Mouse (Mus musculus): ENCODE measurements around the gene Etnk1. TPM values are rescaled to one million over a fixed set of nuclear protein-coding genes. Genes with fewer than 3 reads are reported as not detected.

The Etnk1 gene
- 71.5 and 71.6 TPM in 2 replicates for polyA plus RNA-seq (2012; rRNA removed)

DNA sequence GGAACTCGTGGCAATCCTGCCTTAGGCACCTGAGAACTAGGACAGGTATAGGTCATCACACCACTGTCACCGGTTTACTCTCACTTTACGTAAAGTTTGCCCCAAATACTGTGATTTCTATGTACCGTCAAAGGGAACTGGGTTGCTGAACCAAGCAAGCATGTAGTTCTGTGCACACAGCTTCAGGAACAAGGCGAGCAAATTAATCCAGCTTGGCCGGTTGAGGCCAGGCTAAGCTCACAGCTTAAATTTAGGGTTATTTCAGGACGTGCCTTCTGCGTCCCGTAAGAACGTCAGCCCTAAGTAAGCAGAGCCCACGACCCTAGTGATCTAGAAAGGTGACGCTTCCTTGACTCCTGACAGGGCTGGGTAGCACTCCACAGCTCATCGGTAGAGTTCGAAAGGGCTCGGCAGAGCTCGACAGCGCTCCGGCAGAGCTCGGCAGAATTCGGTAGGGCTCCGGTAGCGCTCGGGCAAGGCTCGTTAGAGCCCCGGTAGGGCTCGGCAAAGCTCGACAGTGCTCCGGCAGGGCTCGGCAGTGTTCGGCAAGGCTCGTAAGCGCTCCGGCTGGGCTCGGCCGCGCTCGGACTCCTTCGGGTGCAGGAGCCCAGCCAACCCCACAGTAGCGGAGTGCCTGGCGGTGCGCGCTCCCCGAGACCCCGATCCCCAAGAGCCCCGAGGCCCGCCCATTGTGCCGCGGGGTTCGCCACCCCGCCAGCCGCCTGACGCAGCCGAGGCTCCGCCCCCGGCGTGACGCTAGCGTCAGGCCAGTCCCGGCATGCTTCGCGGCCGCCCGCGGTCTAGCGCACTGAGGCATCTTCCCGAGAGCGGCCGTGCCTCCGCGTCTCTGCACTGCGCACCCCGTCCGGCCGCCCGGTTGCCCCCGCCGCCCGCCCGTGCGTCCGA lies at the start of gene Etnk1:
Etnk1 (plus strand) TSS at position 770 of the 906 bp plus-strand sequence.
- no peaks in the 10 kb centered on the region for H3K27me3 ChIP-seq (replicated peaks; ENCODE audit: control insufficient read depth, insufficient read depth, low read length)
- TF ChIP-seq CTCF (conservative IDR thresholded peaks at IDR 0.05; ENCODE audit: insufficient read depth, insufficient read length, low read depth, low read length) (no peak), POLR2A (IDR thresholded peaks at IDR 0.05; ENCODE audit: low read depth, low read length) (peak; percentile 90)
- H3K27ac ChIP-seq (ENCODE audit: insufficient read depth, low read depth, low read length), result peak within 1 kb of the TSS; percentile 91
- WGBS, result under 1% methylated on average over 81 of the region's 81 CpGs
- DNase-seq, result peak; percentile 97
- peaks cover 3% of the 10 kb centered on the region; the same call in 1 of the 2 replicates for H3K4me1 ChIP-seq (ENCODE audit: control insufficient read depth, insufficient read depth, low read length)
- no peaks in the 10 kb centered on the region for H3K36me3 ChIP-seq (ENCODE audit: control insufficient read depth, insufficient read depth, low read length)
- peak within 1 kb of the TSS; percentile 94 for H3K4me3 ChIP-seq (ENCODE audit: insufficient read depth, low read depth, low read length)

DNA sequence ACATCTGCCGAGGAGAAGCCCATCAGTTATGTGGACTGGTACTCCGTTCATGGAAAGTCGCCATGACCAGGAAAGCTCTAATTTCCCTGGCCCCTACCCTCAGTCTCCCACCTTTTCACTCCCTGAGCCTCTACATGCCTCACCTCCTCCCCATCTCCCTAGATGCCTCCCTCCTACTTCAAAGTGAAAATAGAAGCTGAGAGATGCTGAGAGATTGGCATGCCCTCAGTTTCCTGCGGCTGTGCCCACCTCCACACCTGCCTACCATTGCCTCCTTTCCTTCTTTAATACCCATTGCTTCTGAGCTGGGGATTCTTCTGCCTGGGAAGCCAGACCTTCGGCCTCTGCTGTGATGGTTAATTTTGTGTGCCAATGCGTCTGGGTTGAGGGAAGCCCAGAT lies 47.7 kb upstream of the Etnk1 start:
- no peaks in the 10 kb centered on the region for H3K36me3 ChIP-seq (ENCODE audit: control insufficient read depth, insufficient read depth, low read length)
- no peak overlapping the region for H3K4me3 ChIP-seq (ENCODE audit: insufficient read depth, low read depth, low read length)
- TF ChIP-seq CTCF (conservative IDR thresholded peaks at IDR 0.05; ENCODE audit: insufficient read depth, insufficient read length, low read depth, low read length) (no peak), POLR2A (IDR thresholded peaks at IDR 0.05; ENCODE audit: low read depth, low read length) (no peak)
- no peak for DNase-seq
- H3K27ac ChIP-seq (ENCODE audit: insufficient read depth, low read depth, low read length), result no peak overlapping the region
- 83% methylated on average over 6 of the region's 6 CpGs for WGBS
- H3K4me1 ChIP-seq (ENCODE audit: control insufficient read depth, insufficient read depth, low read length), result no peaks in the 10 kb centered on the region
- no peaks in the 10 kb centered on the region for H3K27me3 ChIP-seq (replicated peaks; ENCODE audit: control insufficient read depth, insufficient read depth, low read length)

DNA sequence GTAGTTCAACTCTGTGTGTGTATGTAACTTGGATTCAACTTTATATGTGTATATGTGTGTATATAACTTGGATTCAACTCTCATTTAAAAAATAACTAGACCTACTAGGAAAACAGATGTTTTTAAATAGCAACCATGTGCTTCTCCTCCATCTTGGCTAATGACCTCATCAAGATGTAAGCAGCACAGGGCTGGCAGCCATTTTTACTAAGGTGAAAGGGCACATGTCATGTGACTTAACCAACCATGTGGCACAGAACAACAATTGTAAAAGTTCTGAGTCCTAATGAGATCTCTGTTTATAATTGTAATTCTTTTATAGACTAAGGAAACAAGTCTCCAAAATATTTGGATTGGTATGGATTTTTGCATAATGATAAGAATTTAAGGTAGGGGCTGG lies 41.3 kb upstream of the Etnk1 start:
- Histone ChIP-seq H3K27me3 (replicated peaks; ENCODE audit: control insufficient read depth, insufficient read depth, low read length) (no peaks in the 10 kb centered on the region), H3K27ac (ENCODE audit: insufficient read depth, low read depth, low read length) (no peak overlapping the region), H3K4me3 (ENCODE audit: insufficient read depth, low read depth, low read length) (no peak overlapping the region), H3K36me3 (ENCODE audit: control insufficient read depth, insufficient read depth, low read length) (no peaks in the 10 kb centered on the region), H3K4me1 (ENCODE audit: control insufficient read depth, insufficient read depth, low read length) (no peaks in the 10 kb centered on the region)
- DNase-seq, result no peak
- TF ChIP-seq POLR2A (IDR thresholded peaks at IDR 0.05; ENCODE audit: low read depth, low read length) (no peak), CTCF (conservative IDR thresholded peaks at IDR 0.05; ENCODE audit: insufficient read depth, insufficient read length, low read depth, low read length) (no peak)

DNA sequence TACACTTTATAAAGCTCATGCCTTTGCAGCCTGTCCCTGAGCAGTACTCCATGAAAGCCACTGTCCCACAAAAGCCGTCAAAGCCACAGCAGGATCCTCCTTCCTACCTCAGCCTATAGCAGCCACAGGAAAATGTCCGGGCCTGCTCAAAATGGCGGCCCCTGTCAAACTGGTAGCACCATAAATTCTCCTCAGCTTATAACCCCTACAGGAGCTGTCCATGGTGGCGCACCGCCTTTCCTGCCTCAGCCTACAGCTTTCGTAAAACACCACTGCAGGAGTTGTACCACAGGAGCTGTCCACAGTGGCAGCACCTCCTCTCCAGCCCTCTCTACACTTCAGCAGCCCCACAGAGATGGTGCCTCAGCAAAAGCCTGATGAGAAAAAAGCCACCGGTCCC lies 37.6 kb upstream of the Etnk1 start:
- Histone ChIP-seq H3K36me3 (ENCODE audit: control insufficient read depth, insufficient read depth, low read length) (no peaks in the 10 kb centered on the region), H3K4me3 (ENCODE audit: insufficient read depth, low read depth, low read length) (no peak overlapping the region), H3K4me1 (ENCODE audit: control insufficient read depth, insufficient read depth, low read length) (no peaks in the 10 kb centered on the region), H3K27ac (ENCODE audit: insufficient read depth, low read depth, low read length) (no peak overlapping the region), H3K27me3 (replicated peaks; ENCODE audit: control insufficient read depth, insufficient read depth, low read length) (no peaks in the 10 kb centered on the region)
- TF ChIP-seq CTCF (conservative IDR thresholded peaks at IDR 0.05; ENCODE audit: insufficient read depth, insufficient read length, low read depth, low read length) (no peak), POLR2A (IDR thresholded peaks at IDR 0.05; ENCODE audit: low read depth, low read length) (no peak)
- DNase-seq, result no peak
- WGBS, result 92% methylated on average over 7 of the region's 7 CpGs

DNA sequence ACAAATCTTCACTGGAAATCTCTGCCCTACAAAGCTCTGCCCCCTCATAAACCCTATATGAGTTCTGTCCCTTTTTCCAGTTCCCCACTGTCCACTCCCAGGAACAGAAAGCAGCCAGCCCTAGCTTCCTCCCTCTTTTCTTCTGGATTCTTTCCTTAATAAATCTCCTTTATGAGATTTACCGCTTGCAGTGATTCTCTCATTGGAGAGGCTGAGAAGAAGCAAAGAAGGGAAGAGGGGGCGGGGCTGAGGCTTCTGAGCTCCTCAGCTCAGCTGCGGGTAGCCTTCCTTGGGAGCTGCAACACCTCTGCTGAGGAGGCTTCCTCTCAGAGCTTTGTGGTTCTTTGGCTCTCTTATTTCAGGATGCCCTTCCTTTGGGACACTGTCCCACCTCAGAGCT lies 37.1 kb upstream of the Etnk1 start:
- WGBS, result 85% methylated on average over 3 of the region's 3 CpGs
- no peaks in the 10 kb centered on the region for H3K4me1 ChIP-seq (ENCODE audit: control insufficient read depth, insufficient read depth, low read length)
- no peak for DNase-seq

DNA sequence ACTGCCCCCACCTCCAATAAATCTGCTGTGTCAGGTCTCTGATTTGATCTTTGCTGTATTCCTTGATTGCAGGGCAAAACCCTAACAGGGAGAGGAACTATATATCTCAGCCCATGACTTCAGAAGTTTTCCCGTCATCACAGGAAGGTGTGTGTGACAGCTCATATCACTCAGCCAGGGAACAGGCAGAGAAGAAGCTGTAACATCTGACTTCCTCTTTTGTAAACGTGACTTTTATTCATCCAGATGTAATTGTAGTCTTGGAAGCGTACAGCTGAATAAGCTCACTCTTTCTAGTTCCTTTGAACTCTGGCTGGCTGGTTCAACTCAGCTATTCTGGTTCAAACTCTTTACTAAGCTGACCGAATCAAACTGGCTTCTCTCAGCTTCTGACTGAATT lies 36.6 kb upstream of the Etnk1 start:
- no peak for DNase-seq
- no peak overlapping the region for H3K4me3 ChIP-seq (ENCODE audit: insufficient read depth, low read depth, low read length)
- 74% methylated on average over 4 of the region's 4 CpGs for WGBS
- no peak overlapping the region for H3K27ac ChIP-seq (ENCODE audit: insufficient read depth, low read depth, low read length)
- no peaks in the 10 kb centered on the region for H3K4me1 ChIP-seq (ENCODE audit: control insufficient read depth, insufficient read depth, low read length)
- H3K27me3 ChIP-seq (replicated peaks; ENCODE audit: control insufficient read depth, insufficient read depth, low read length), result no peaks in the 10 kb centered on the region
- no peak for TF ChIP-seq CTCF (conservative IDR thresholded peaks at IDR 0.05; ENCODE audit: insufficient read depth, insufficient read length, low read depth, low read length)
- no peak for TF ChIP-seq POLR2A (IDR thresholded peaks at IDR 0.05; ENCODE audit: low read depth, low read length)
- H3K36me3 ChIP-seq (ENCODE audit: control insufficient read depth, insufficient read depth, low read length), result no peaks in the 10 kb centered on the region

More for the DNA sequence above, 37.1 kb upstream of the Etnk1 start:
- TF ChIP-seq POLR2A (IDR thresholded peaks at IDR 0.05; ENCODE audit: low read depth, low read length) (no peak), CTCF (conservative IDR thresholded peaks at IDR 0.05; ENCODE audit: insufficient read depth, insufficient read length, low read depth, low read length) (no peak)
- Histone ChIP-seq H3K27me3 (replicated peaks; ENCODE audit: control insufficient read depth, insufficient read depth, low read length) (no peaks in the 10 kb centered on the region), H3K27ac (ENCODE audit: insufficient read depth, low read depth, low read length) (no peak overlapping the region), H3K4me3 (ENCODE audit: insufficient read depth, low read depth, low read length) (no peak overlapping the region), H3K36me3 (ENCODE audit: control insufficient read depth, insufficient read depth, low read length) (no peaks in the 10 kb centered on the region)

DNA sequence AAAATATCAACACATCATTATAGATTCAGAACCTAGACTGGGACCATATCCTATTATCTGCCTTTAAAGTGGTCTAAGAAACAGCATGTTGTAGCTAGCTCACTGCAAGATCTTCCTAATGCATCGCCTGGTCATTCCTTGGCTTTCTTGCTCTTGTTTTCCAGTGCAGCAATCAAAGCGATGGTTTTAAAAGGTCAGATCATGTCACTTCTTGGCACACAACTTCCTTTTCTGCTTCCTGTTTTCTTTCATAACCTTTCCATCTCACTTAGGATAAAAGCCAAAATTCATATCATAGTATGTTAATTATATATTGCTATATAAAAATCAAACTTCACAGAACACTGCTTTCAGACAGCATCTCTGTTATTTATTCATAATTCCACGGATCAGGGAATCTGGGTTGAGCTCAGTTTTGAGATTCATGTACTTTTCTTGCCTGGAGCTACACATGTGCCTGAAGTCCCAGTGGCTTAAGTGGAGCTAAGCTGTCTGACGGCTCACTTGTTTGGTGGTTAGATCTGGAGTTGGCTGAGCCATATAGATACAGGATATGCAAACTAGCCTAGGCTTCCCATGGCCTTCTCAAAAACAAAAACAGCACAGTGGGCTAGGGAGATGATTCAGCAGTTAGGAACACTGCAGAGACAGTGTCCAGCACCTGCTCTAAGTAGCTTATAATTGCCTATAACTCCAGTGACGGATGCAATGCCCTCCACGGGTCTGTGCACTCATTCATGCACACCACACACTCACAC lies 34.9 kb upstream of the Etnk1 start:
- DNase-seq, result no peak
- TF ChIP-seq POLR2A (IDR thresholded peaks at IDR 0.05; ENCODE audit: low read depth, low read length) (no peak), CTCF (conservative IDR thresholded peaks at IDR 0.05; ENCODE audit: insufficient read depth, insufficient read length, low read depth, low read length) (no peak)
- Histone ChIP-seq H3K27me3 (replicated peaks; ENCODE audit: control insufficient read depth, insufficient read depth, low read length) (no peaks in the 10 kb centered on the region), H3K4me3 (ENCODE audit: insufficient read depth, low read depth, low read length) (no peak overlapping the region), H3K4me1 (ENCODE audit: control insufficient read depth, insufficient read depth, low read length) (no peaks in the 10 kb centered on the region), H3K36me3 (ENCODE audit: control insufficient read depth, insufficient read depth, low read length) (no peaks in the 10 kb centered on the region), H3K27ac (ENCODE audit: insufficient read depth, low read depth, low read length) (no peak overlapping the region)
- WGBS, result 50% methylated on average over 6 of the region's 6 CpGs
